Mouse (Mus musculus) thymus, postnatal 14 days (tissue): ENCODE results near the gene Cep170.
A peak's percentile ranks its signal among the peaks of the same experiment; 100 is the strongest.
"Not testable (repeated sequence)": the region's sequence is repeated elsewhere in the genome, so short reads cannot be mapped to it uniquely, and the experiment has no call there.

Source experiments
- DNase-seq: peaks from one replicate; pipeline ENCODE4 v3.0.0; 2021

The Cep170 gene

GRCm38 (mm10) chr1:176814036-176814420 is at the start of gene Cep170:
Cep170 (minus strand) TSS chr1:176814067.
- DNase-seq = peak; percentile 94

GRCm38 (mm10) chr1:176861981-176862644 is 48.2 kb upstream of the Cep170 start:
- DNase-seq = peak; percentile 73

DNA sequence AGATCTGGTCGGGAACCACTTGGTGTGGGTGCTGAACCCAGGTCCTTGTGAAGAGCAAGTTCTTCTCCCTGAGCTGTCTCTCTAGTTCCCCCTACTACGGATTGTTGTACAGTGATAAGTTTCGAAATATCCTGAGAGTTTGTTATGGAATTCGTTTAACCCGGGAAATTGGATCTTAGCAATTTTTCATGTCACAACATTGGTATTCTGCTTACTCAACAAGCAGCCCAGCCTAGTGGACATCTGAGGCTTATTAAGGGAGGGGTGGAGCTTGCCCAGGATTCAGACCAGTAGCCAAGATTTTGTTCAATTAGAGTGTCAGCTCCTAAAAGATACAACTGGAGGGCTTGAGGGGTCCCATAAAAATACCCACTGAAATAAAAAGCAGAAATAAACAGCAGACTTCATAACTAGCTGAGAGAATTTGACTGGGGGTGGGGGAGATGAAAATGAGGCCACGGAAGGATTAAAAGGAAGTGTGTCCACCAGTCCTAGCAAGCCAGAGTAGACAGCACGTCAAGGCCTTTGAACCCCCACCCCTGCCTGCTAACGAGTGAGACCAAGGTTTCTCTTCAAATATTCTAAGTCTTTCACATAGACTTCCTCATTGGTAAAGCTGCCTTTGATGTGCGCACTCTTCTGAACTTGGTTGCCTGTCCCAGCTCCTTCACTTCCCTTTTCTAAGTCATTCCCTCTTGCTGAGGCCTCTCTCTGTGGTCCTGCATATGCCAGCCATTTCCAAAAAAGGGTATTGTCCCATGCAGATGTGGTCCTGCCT is 39.1 kb upstream of the Cep170 start:
- DNase-seq = peak; percentile 33

- DNase-seq = no peak
These were observed 37.5 kb upstream of the Cep170 start for GRCm38 (mm10) chr1:176851401-176851800.

- DNase-seq = no peak
These were observed 35.5 kb upstream of the Cep170 start for GRCm38 (mm10) chr1:176849377-176849776.

- no peak for DNase-seq
These were observed 34.9 kb upstream of the Cep170 start for GRCm38 (mm10) chr1:176848613-176849290.

GRCm38 (mm10) chr1:176847118-176847859 is 33.4 kb upstream of the Cep170 start:
- no peak for DNase-seq

GRCm38 (mm10) chr1:176845082-176845977 is 31.5 kb upstream of the Cep170 start:
- peak; percentile 43 for DNase-seq

- not testable (repeated sequence) for DNase-seq
These were observed 22.7 kb upstream of the Cep170 start for GRCm38 (mm10) chr1:176836562-176836961.

DNA sequence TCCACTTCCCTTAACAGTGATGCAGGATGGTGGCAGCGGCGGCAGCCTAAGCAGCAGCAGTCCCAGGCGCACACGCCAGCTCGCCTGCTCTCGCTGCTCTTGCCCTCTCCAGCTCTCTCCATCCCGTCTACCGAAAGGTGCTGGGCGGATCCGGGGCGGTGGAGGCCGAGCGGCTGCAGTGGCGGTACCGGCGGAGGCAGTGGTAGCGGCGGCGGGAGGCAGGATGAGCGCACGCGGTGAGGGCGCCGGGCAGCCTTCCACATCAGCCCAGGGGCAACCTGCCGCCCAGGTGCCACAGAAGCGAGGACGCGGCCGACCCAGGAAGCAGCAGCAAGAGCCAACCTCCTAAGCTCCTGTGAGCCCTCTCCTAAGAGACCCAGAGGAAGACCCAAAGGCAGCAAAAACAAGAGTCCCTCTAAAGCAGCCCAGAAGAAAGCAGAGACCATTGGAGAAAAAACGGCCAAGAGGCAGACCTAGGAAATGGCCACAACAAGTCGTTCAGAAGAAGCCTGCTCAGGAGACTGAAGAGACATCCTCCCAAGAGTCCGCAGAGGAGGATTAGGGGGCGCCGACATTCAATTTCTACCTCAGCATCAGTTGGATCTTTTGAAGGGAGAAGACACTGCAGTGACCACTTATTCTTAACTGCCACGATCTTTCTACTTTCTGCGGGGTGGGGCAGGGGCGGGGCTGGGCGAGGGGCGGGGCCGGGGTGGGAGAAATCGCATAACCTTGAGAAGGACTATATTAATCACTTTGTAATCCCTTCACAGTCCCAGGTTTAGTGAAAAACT is 21.8 kb upstream of the Cep170 start:
- DNase-seq = peak; percentile 42

GRCm38 (mm10) chr1:176834880-176835279 is 21.0 kb upstream of the Cep170 start:
- no peak for DNase-seq

GRCm38 (mm10) chr1:176833948-176834347 is 20.1 kb upstream of the Cep170 start:
- no peak for DNase-seq

DNA sequence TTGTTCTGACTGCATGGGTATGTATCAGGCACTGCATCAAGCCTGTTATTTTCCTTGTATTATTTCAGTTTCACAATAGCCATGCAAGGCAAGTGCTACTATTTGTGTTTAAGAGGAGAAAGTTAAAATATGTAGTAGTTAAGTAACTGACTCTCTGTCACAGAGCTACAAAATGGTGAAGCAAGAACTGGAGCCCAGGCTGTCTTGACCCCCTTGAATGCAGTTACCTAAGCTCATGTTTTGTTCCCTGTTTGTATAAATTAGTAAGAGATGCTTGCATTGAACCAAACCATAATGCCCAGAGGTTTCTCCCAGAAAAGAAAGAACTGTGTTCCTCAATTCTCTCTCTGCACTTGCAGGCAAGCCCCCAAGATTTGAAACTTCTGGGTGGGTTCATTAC is 19.4 kb upstream of the Cep170 start:
- DNase-seq = no peak

- no peak for DNase-seq
These were observed 18.7 kb upstream of the Cep170 start for GRCm38 (mm10) chr1:176832607-176833006.

GRCm38 (mm10) chr1:176832071-176832470 is 18.2 kb upstream of the Cep170 start:
- no peak for DNase-seq

GRCm38 (mm10) chr1:176828666-176829065 is 14.8 kb upstream of the Cep170 start:
- DNase-seq = no peak

- DNase-seq = no peak
These were observed 14.1 kb upstream of the Cep170 start for GRCm38 (mm10) chr1:176827945-176828485.

- no peak for DNase-seq
These were observed 13.5 kb upstream of the Cep170 start for GRCm38 (mm10) chr1:176827365-176827764.

- DNase-seq = no peak
These were observed 13.1 kb upstream of the Cep170 start for GRCm38 (mm10) chr1:176826931-176827330.

DNA sequence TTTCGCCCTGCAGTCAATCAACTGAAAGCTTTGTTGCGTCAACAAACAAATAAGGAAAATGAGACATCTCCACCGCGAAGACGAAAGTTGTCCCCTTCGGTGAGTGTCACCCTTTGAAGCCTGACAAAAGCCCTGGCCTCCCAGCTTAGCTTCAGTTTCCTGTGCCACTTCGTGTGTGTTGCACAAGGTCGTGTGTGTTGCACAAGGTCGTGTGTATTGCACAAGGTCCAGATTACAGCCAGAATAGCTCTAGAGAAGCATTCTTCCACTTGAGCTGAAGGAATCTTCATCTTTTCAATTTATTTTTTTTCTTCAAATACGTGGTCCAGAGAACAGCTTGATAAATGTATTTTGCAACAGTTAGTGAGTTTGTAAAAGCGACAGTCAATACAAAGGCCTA is 12.3 kb upstream of the Cep170 start:
- no peak for DNase-seq

DNA sequence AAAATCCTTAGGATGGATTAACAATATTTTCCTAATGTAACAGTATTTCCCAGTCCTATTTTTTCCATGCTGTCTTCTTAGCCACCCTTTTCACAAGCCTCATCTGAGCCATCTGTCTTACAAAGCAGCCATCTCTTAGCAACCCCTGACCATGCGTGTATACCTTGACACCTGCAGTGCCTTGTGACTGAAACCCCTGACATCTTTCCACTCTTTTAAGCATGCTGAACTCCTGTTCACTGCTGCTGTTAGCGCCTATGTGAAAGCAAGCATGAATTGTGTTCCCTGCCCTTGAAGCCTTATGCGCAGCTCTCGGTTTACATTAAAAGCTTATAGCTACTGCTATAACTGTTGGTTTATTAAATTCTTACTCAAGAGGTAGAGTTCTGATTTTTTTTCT is 11.2 kb upstream of the Cep170 start:
- DNase-seq = no peak
